Mouse (Mus musculus) layer of hippocampus, adult 9-10 months (tissue): ENCODE data around the gene Creb3.

Experiments
- DNase-seq: peaks from one replicate; pipeline ENCODE4 v3.0.0; 2022; ENCODE audit warnings: low spot score

Gene Creb3

GRCm38 (mm10) chr4:43558028-43558630, 4.0 kb upstream of the Creb3 start:
- DNase-seq: no peak

- DNase-seq: no peak
Measured at GRCm38 (mm10) chr4:43558631-43559356, 3.3 kb upstream of the Creb3 start.

DNA sequence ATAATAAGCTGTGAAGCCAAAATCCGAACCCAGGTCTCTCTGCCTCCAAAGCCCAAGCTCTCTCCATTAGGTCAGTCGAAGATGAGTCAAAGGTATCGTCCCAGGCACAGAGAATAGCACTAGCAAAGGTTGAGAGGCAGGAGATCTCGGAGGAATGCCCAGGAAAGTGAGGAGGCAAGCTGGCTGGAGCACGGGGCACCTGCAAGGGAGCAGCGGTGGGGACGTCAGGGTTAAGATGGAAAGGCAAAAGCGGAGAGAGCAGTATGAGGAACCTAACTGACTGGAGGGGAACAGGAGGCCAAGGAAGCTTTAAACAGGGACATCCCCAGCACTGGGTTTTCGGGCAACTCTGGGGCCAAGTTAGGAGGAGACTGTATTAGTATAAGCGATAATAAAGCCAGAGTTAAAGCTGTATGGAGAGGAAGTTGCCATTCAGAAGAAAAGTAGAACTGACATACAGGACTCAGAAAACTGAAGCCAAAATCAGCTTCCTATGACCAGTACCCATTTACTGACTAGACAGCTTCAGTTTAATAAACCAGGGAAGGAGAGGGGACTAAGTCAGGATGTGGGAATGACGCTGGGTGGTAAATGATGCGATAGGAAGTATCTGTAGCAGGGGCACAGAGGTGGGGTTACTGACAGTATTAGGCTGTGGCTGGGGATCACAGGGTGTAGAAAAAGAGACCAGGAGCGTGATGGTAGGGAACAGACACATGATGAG, 2.5 kb upstream of the Creb3 start:
- no peak for DNase-seq

- no peak for DNase-seq
Measured at GRCm38 (mm10) chr4:43560243-43560611, 1.9 kb upstream of the Creb3 start.

- DNase-seq: no peak
Measured at GRCm38 (mm10) chr4:43560976-43561375, 1.2 kb upstream of the Creb3 start.

GRCm38 (mm10) chr4:43561436-43561996, 616 bp upstream of the Creb3 start:
- DNase-seq: no peak

DNA sequence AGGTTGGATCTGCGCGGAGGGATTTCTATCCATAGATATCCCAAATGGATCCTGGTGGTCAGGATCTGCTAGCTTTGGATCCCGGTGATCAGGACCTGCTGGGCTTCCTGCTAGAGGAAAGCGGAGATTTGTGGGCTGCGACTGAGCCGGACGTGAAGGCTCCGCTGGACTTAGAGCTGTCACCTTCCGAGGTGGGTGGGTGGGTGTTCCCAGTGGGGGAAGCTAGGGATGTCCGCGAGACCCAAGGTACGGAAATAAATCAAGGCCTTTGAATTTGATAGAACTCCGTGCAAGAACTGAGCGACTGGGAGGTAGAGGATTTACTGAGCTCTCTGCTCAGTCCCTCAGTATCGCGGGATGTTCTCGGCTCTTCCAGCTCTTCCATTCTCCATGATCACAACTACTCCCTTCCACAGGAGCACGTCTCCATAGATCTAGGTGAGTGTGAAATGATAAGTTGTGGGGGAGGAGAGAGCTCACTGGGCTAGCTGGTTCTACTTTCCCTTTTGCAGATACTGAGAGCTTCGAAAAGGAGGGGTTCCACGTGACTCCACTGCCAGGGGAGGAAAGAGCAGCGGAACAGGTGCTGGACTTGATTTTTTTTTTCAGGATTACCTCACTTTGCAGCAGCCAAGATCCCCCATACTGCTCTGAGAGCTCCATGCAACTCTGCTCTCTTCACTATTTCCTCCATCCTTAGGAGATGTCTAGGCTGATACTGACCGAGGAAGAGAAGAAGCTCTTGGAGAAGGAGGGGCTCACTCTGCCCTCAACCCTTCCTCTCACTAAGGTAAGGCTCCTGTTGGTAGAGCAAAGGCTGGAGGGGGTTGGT, 853 bp downstream of the Creb3 start:
- no peak for DNase-seq

DNA sequence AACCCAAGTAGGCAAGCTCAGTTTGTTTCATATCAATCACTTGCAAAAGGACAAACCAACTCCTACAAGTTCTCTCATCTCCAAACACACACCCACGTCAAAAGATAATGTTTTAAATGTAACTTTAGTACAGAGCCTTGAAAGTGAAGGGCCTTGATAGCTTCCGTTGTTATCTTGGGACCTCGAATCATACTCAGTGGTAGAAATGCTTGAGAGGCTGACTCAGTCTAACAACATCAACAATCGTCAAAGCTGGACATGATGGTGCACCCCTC, 1.4 kb downstream of the Creb3 start:
- no peak for DNase-seq

GRCm38 (mm10) chr4:43564231-43564630, 2.1 kb downstream of the Creb3 start:
- DNase-seq: no peak

GRCm38 (mm10) chr4:43567140-43567539, 5.0 kb downstream of the Creb3 start:
- DNase-seq: no peak

- DNase-seq: no peak
Measured at GRCm38 (mm10) chr4:43571395-43572045, 9.4 kb downstream of the Creb3 start.

DNA sequence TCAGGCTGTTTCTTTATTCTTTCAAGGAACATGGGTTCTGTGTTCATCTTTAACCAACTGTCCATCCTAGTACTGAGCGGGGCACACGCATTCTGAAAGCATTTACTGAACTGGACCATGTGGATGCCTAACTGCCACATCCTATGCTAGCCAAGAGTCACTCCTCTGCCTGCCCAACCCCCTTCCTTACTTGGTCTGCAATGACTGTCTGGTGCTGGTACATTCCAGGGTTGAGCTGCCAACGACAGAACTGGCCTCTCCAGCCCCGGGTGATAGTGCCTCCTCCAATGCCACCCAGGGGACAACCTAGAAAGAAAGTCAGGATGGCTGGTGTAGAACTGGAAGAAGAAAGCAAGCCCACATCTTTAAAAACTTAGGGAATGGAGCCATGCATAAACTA, 11.4 kb downstream of the Creb3 start:
- no peak for DNase-seq

DNA sequence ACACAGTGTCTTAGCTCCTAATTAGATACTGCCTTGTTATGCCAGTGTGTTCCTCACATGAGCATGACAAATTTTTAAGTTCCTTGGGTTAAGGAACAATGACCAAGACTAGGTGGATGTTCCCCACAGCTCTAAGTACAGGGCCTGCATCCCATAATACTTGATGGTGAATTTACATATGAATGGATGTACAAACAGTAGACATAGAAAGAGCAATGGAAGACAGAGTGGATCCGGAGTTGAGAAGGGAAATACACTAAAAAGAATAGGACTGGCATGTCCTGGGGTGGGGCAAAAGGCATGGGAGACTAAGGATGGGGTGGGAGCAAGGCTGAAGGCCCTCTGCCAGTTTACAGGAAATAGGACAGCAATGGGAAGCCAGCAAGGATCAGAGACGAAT, 13.2 kb downstream of the Creb3 start:
- DNase-seq: no peak

DNA sequence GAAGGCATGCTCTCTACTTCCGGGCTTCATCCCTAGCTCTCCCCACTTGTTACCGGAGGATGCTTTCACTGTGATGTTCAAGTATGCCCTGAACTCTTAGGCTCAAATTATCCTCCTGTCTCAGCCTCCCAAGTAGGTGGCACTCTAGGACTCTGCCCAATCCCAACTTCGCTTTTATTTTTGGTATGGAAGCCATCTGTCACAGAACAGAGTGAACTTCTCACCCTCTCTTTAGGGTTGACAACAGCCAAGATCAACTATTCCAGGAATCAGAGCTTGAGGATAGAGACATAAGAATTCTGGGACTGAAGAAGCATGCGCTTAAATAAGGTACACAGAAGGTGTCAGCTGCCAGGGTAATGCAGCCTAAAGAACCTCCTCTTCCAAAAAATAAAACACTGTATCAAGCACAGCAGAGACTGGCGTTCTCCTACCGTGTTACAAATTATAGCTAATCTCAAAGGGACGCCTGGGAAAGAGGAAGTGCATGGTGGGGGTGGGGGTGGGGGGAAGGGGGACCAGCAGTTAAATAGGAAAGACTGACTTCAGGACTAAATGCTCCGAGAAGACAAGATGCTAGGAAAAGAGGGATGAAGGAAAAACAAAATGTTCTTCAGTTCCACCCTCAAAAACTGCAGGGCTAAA, 15.2 kb downstream of the Creb3 start:
- no peak for DNase-seq

DNA sequence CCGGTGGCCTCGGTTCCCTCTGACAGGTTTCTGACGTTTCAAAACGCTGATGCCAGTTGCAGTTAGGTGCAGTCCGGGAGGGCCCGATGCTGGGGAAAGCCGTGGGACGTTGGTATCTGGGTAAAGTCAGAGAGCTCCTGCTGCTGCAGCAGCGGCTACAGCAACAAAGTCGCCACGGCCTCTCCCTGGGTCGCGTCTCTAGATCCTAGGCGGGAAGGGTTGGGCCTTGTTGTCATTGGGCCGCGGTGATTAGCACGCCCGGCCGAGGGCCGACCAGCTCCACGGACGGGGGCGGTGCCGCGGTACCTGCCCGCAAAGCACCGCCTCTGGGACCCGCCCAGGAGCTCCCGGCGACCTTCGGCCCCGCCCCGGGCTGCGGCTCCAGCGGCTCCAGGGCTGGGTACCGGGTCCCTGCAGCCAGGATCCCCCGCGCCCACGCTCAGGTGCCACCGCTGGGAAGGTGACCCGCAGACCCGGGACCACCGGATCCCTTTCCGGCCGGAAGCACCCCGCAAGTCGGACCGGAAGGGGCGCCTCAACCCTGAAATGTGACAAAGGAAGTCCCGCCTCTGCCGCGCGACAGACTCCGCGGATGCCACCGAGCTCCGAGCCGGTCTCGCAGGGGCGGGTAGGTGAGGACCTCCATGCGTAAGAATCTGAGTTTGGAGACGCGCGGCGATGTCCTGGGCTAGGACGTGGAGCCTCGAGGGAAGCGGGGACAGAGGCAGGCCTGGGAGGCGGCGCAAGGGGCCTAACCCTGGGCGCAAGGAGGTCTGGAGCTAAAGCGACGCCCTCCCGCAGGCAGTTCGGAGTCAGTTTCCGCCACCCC, 16.5 kb downstream of the Creb3 start, which contains the start of the genes Rgp1 and Gba2:
Rgp1 (plus strand) TSS at position 340 of the 829 bp plus-strand sequence.
Gba2 (minus strand) TSS at position 498 of the 829 bp plus-strand sequence.
- DNase-seq: peak; percentile 68

GRCm38 (mm10) chr4:43579256-43579655, 17.1 kb downstream of the Creb3 start:
- no peak for DNase-seq

DNA sequence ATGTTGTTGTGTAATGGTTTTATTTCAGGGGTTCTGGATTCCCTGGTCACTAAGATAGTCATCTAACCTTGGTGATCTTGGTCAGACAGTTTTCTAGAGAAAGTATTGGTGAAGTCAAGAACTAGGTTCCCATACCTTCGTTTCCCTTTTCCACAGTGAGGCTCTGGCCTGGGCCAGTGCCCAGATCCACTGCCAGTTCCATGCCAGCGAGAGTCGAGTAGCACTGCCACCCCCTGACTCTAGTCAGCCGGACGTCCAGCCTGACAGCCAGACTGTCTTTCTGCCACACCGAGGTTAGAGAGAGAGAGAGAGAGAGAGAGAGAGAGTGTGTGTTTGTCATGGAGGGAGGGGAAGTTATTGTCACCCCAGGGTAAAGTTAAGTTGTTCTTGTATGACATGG, 17.6 kb downstream of the Creb3 start:
- DNase-seq: no peak

- DNase-seq: no peak
Measured at GRCm38 (mm10) chr4:43580721-43581120, 18.6 kb downstream of the Creb3 start.

DNA sequence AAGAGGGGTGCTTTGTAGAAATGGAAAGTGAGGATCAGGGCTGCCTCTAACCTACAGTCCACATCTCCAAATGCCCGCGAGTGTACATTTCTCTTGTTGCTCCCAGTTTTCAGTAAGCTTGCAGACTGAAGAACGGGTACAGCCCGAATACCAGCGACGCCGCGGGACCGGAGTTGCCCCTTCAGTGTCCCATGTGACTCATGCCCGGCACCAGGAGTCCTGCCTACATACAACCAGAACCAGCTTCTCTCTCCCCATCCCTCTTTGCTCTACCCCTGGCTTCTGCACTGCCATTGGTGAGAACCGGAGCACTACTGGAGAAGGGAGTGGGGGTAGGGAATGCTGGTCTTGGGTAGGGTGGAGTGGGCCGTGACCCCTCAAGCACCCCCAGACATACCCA, 19.2 kb downstream of the Creb3 start:
- DNase-seq: no peak

GRCm38 (mm10) chr4:43582241-43582640, 20.1 kb downstream of the Creb3 start:
- no peak for DNase-seq
